Mouse (Mus musculus) induced T-regulatory cell, adult 2 months (primary cell): ENCODE measurements around the gene Thumpd2.
A peak's percentile ranks its signal among the peaks of the same experiment; 100 is the strongest.

Source experiments
- DNase-seq: peaks from one replicate; pipeline ENCODE4 v3.0.0-alpha.2; 2012; ENCODE audit warnings: low read depth

The Thumpd2 gene

DNA sequence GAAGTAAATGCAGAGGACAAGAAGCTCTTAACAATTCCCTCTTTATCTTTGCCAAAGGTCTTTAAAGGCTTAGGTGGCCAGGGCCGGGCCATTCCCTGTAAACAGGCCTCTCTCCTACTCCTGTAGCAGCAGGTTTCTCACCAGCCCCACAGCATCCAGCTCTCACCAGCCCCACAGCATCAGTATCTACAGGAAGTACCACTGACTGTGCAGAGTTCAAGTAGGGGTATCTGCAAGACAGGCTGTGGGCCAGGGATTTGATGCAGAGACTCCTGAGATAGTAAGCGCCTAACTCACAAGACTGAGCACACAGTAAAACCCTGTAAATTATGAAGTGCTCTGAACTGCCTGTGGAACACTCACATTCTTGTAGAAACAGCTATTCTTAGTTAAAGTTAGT lies 31.9 kb downstream of the Thumpd2 start:
- no peak for DNase-seq

DNA sequence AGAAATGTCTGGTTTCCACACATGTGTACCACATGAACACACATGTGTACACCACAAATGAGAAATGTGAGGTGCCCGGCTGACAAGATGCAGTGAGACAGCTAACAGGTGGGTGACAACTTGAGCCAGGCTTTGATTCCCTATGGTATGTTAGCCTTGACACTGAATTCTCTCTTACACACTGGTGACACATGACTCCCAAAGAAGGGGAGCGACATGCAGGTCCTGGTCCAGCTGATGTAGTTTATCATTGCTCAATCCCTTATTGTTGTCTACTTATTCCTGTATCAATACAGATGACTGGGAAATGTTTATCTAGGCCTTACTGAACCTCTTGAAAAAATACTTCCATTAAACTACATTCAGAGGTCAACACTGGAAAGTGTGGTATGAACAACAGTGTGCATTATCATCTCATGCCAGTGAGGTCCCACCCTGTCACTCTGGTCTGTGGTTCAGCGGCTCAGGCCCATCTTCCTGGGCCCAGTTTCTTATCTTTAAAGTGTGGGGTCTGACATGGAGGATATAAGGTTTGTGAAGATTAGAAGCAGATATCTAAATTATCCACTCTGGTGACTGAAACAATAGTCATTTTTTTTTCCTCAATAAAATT lies 32.9 kb downstream of the Thumpd2 start:
- DNase-seq: no peak

DNA sequence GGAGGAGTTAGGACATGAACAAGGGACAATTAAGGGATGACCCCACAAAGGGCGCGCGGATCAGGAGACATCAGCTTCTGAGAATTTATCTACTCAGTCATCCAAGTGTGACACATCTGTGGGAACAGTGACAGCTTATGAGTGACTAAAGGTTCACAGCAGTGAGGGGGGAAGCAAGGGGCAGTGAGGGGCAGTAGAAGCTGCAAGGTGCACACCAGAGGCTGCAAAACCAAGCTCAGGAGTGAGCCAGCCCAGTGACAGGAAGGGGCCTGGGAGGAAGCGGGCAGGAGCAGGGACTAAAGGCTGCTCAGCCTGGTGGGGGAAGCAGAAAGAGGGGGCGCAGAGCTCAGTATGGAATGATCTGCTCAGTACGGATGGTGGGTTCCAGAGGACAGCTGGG lies 37.6 kb downstream of the Thumpd2 start:
- DNase-seq: no peak

DNA sequence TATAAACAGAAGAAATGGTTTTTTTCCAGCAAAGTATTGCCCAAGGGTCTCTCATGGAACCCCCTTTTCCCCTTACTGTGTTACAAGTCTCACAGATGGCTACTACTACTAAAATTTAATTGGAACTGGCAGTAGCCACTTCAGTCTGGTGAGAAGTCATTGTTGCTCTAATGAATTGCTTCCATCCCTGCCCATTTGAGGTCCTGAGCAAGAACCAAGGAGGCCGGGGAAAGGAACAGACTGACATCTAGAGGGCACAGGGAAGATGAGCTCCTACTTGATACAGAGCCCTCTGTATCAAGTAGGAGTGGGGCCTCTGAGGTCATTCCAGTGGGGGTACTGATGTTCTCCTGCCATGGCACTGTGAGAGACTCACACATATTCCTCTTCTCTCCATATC lies 47.8 kb downstream of the Thumpd2 start:
- no peak for DNase-seq

DNA sequence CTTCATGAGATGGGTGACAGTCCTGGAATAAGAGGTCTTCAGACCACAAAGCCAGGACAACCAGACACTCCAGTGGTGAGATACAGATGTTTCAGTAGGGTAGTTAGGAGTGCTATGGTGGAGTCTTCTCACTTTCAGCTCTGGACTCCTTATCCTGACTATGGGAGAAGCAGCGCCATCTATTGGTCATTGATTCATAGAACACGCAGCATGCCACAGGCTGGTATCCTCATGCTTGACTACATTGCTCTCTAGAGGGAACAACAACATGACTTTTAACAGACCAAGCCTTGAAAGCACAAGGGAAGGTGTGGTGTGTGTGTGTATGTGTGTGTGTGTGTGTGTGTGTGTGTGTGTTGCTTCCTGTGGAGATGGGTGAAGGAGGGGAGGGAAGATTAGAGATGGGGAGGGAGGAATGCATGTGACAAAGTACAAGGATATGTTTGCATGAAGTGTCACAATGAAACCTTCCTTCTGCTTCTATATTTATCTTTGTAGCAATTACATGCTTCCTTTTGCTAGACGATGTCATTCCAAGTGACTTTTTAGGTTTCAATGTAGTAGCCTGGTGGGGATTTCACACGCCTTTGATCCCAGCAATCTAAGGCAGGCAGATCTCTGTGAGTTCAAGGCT lies 49.0 kb downstream of the Thumpd2 start:
- DNase-seq: peak; percentile 56

DNA sequence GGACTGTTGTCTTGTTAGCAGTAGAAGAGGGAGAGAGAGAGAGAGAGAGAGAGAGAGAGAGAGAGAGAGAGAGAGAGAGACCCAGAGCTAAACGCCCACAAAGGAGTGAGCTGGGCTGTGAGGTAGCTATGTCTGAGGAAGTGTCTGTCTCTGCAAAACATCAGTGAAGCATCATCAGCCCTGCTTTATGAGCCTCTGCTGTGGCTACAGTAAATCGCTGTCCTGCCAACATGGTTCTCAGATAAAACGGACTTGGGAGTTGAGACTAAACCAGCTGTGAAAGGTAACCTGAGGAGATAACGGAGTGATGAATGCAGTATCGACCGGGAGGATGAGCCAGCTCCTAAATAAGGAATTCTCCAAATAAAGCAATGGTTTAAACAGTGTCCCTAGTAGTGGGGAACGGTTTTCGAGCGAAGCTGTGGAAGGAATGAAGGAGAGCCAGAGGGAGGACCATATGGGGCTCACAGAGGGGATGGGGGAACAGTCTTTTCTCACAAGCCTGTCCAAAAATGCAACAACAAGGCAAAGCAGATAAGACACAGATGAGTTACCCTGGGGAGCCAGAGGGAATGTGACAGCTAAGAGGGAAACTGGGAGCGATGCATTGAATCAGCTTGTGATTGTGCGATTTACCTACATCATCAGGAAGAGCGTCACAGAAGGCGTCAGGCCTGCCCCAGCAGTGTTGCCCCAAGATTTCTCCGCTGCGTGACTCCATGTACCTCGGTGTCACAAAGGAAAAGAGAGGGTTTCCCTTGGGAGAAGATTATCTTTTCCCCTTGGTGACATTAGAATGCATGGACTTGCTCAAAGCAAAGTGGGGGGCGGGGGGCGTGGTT lies 53.8 kb downstream of the Thumpd2 start:
- DNase-seq: no peak

DNA sequence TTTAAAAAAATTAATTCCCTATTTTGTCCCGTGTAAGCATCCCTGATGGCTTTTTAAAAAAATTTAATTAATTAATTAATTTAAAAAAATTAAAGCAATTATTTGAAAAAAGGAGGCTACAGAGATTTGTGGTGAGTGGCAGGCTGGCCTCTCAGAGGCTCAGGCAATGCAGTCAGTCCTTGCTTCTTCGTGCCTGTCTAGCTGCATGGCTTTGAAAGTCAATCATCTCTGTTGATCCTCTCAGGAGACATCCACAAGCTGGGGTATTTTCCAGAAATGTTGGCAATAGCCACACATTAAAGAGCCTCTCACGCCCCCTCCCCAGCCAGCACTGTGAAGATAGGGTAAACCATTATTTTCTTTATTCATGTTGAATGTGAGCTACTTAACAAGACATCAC lies 54.7 kb downstream of the Thumpd2 start:
- no peak for DNase-seq

DNA sequence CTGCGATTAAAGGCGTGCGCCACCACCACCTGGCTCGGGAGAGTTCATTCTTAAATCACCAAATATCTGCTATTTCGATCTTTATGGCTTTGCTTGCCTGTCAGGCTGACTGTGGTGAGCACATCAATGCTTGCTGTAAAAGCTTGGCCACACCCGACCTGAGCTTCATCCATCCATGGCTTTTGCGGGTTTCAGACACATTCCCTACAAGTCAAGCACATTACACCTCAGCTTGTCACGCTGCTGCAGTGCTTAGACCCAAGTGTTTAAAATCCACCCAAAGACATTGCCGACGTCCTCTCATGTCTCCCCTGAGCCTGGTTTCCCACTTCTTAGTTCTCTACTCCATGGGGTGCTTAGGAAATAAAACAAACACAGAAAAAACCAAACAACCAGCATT lies 55.8 kb downstream of the Thumpd2 start:
- DNase-seq: no peak

DNA sequence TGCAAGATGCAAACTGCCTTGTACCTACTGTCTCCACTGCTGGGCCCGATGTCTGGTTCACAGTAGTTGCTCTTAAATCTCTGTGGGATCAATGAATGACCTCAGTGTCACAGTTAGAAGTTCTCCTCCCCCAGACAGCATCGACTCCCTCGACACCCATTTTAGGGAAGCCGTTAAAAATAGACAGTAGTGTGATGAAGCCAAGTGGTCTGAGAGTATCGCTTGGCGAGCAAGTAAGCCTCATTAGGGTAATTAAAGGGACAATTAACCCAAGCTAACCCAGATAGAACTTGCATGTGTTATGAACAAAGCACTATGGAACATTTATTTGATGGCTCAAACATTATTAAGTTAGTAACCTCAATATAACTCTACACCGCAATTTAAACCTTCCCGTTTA lies 59.6 kb downstream of the Thumpd2 start:
- DNase-seq: no peak

DNA sequence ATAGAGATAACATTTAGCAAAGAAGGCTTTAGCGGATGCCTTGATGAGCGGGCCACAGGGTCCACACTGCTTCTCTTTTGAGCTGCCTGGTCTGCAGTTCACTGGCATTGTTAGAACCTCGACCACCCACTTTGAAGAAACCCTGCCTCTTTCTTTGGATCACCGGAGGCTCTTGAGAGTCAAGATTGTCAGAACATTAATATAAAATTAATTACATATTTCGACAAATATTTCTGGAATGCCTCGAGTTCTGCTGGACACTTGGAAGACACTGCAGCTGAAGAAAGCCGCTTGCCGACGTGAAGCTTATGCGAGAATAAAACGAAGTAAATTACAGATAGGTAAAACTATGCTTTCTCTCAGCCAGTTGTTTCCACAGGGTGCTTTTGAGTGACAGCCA lies 60.4 kb downstream of the Thumpd2 start:
- no peak for DNase-seq

DNA sequence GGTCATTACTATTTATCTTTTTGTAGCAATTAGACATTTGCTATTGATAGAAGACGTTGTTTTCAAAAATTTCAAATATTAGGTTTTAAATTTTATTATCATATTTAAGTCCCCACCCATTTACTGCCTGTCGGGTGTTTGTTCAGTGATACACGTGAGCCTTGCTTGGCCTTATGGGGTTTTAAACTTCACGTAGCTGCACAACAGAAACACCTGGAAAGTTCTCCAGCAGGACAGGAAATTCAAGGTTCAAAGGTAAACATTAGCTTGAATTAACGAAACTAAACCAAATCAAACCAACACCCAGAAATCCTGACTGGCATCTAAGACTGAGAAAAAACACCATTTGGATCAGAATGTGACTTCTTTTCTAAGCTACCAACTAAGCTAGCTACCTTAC lies 62.8 kb downstream of the Thumpd2 start:
- DNase-seq: no peak

DNA sequence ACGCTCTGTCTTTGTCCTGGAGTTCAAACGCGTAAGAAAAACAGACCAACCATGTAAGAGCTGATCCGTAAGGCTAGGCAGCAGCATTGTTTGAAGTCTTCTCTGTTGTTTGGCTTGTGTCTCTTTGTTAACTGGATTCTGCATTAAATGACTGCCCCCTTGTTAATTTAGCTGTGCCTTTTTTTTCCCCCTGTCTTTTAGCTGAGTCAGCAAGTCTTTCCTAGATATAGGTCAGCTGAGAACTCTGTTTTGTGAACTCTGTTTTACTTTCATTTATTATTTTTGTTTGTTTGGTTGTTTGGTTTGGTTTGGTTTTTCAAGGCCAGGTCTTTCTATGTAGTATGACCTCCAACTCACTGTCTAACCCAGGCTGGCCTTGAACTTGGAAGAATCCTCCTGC lies 63.2 kb downstream of the Thumpd2 start:
- DNase-seq: no peak

DNA sequence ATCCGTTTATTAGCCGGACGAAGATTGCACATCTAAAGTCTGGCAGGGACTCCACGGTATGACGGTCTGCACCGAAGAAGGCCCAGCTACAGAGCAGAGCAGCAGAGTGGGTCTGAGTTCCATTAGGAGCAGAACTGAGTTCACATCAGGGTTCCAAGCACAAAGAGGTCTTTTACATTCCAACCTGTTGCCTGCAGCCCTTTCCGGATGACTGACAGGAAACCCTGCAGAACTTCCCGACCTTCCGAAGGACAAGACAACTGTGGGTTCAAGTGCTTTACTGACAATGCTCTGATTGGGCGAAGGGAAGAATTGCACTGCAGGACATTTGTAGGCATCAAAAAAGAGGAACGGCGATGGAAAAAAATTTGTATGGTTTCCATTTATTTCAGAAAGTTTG lies 63.9 kb downstream of the Thumpd2 start:
- no peak for DNase-seq

DNA sequence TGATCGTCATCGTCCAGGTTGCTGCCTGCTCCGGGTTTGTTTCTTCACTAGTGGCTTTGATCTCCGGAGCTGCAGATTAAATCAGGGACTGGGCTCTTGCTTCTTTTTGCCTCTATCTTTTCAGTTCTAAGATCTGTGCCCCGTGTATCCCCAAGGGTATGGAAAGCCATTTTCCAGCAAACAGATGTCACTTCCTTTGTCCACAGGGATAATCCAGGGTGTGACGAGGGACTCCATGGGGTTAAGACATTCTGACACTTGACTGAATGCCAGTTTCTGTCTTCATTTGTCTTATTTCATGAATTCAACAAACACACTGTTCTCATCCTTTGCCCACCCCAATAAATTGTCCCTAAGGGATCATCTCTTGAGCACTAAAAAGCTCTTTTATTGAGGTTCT lies 65.9 kb downstream of the Thumpd2 start:
- DNase-seq: no peak

DNA sequence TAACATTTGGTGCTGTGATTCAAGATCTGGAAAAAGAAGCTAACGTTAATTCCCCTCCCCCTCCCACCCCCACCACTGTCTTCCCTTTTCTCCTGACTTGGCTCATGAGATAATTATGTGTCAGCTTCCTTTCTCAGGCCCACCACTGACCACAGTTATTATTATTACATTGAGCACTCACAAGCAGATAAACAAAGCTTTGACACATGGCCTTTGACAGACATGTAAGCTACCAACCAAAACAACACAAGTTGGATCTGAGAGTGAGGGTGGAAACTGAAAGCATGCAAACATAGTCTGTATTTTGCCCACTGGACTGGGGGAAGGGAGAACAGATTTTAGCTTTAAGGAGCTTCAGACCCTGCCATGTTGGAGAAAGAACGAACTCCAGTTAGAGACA lies 67.7 kb downstream of the Thumpd2 start:
- DNase-seq: no peak

DNA sequence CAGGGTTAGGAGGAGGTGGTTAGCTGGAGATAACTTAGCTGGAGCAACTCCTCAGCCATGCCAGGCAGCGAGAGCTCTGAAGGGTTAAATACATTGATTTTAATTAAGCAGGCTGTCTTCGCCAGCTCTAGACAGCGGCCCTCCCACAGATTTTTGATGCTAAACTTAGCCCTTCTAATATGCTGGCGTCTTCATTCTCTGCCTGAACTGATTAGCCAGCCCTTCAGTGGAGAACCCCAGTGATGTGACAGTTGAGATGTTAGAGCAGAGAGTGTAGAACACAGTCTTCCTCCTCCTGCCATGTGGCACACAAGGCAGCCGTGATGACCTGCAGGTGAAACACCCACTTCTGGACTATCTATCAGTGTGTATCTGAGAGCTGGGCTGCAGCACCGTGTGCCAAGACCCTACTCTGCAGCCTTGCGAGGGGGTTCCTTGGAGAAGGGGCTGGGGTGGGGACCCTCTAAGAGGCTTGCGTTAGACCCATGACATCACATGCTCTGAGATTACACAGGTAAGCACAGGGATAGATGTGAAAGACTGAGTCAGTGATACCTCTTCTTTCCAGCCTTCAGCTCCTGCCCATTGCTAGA lies 73.3 kb downstream of the Thumpd2 start:
- no peak for DNase-seq

DNA sequence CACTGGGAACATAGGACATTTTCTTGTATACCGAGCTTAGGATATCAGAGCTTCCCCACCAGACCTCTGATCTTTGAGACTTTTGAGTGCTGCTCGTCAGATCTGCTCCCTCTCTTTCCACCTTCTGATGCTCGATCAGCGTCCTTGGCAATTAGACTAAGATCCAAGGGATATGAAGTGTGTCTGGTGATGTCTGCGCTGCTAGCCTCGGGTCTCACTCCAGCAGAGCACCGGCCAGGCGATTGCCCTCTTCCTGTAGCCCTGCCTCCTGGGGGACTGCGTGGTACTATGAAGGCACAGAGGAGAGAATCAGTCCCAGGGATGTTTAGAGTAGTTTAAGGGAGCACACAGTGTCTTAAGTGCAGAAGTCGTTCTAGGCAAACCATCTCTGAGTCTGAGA lies 81.9 kb downstream of the Thumpd2 start:
- DNase-seq: no peak

DNA sequence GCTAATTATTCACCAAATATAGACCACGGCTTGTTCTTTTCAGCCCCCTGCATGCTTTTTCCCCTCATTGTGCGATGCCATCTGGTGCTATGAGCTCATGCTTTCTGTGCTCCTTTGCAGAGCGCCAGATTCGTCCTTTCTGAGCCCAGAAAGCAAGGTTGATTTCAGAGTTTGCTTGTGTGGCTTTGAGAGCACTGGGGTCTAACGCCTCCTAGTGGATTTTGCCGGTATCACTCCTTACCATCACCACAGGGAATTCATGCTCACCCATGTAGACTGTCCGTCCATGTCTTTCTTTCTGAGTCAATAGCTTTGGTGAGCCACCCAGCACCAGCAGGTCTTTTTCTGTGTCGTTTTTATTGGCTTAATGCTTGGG lies 82.5 kb downstream of the Thumpd2 start:
- peak; percentile 53 for DNase-seq

DNA sequence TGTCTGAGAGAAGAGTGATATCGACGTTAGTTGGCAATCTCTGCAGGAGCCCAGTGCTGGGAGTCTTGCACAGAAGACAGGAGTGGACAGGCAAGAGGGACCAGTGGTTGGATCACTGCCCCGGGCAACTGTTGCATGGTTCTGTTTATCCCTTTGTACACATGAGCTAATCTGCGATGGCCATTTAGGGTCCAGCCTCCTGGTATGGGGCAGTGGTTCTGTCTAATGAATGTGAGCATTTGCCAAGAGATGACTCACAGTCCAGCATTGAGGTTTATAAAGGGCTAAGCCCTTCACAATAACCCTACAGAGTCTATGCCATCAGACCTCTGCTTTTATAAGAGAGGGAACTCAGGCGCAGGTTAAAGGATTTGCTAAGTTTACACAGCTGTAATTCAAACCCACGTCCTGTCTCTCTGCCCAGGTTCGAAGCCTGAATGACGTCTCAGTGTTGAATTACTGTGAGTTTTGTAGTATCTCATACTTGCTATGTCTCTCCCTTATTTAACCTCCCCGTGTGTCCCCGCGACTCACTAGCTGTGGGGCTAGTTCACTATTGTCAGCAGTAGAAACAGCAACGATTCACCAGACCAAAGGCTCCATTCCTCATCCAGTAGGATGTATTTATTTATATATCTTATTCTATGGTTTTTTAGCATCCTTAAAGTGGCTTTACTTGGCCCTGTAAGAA lies 83.0 kb downstream of the Thumpd2 start:
- no peak for DNase-seq

DNA sequence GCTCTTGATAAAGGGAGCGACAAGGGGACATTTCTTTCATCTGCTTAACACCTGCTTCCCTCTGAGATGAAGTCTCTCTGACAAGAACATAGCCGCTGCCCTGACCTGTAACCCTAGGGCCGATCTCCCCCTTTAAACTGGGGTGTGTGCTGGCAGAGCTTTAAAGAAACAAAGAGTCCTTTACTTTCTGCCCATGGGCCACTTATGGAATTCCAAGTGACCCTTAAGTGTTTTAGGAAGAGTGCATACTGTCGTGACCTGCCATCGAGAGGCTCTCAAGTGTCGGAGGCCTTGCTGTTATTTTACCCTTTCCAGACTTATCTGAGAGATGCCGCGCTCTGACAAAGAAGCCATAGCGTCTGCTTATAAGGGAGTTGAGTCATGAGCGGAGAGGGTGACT lies 84.8 kb downstream of the Thumpd2 start:
- no peak for DNase-seq

DNA sequence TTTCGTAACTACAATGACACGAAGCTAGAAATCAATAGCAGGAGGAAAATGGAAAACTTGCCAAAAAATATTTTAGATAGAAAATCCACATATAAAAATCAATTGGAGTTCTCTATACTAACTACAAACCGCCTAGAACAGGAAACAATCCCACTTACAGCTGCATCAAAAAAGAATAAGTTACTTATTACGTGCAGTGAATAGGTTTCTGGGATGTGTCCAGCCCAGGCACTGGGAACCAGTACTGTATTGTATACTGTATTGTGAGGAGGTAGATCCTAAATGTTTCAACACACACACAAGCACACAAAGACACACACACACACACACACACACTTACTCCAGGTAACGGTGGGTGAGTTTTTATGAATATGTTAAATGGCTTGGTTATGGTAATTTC lies 87.6 kb downstream of the Thumpd2 start:
- no peak for DNase-seq
